Mouse (Mus musculus): Measurements from ENCODE around the gene Glod4. TPM values are rescaled to one million over a fixed set of nuclear protein-coding genes. Genes with fewer than 3 reads are reported as not detected.

The Glod4 gene
- polyA plus RNA-seq, 1 experiment: 55.2 TPM

- H3K79me2 ChIP-seq (ENCODE audit: control insufficient read depth, insufficient read depth): peaks cover 12% of the 10 kb centered on the region
- peak within 1 kb of the TSS; percentile 99 for H3K4me3 ChIP-seq
- H3K27me3 ChIP-seq (ENCODE audit: control insufficient read depth, insufficient read depth, insufficient read length): no peaks in the 10 kb centered on the region
- H3ac ChIP-seq (ENCODE audit: control insufficient read depth, insufficient read length): peak within 1 kb of the TSS; percentile 28
- no peaks in the 10 kb centered on the region for H3K36me3 ChIP-seq (ENCODE audit: control insufficient read depth, insufficient read depth)
- TF ChIP-seq POLR2A (IDR thresholded peaks at IDR 0.05; ENCODE audit: insufficient read length, low read depth): peak; percentile 52
- no peak for TF ChIP-seq TCF3 (IDR thresholded peaks at IDR 0.05; ENCODE audit: insufficient read length, low read depth)
- no peak for TF ChIP-seq POLR2AphosphoS2 (IDR thresholded peaks at IDR 0.05; ENCODE audit: insufficient read length, low read depth)
- peak within 1 kb of the TSS; percentile 91 for H3K4me2 ChIP-seq (ENCODE audit: low read depth)
Measured at GRCm38 (mm10) chr11:76179495-76180145, 63.9 kb downstream of the Glod4 start, which contains the start of the genes Vps53 and Fam57a. Gene Vps53, minus strand, starts transcription at chr11:76179647. Gene Fam57a, plus strand, starts transcription at chr11:76179671.

GRCm38 (mm10) chr11:76178726-76179494 lies 64.6 kb downstream of the Glod4 start:
- TF ChIP-seq MYOD1 (IDR thresholded peaks at IDR 0.05; ENCODE audit: control insufficient read depth in 1 of 3, insufficient read length in 2 of 3, low read depth in 2 of 3) (peak in 1 of 3 experiments; percentile 14), MAX (IDR thresholded peaks at IDR 0.05; ENCODE audit: low read depth) (no peak)
- peaks cover 12% of the 10 kb centered on the region for H3K79me2 ChIP-seq (ENCODE audit: control insufficient read depth, insufficient read depth)
- H3K36me3 ChIP-seq (ENCODE audit: control insufficient read depth, insufficient read depth): no peaks in the 10 kb centered on the region
- H3K4me3 ChIP-seq: peak overlapping the region; percentile 99
- peak overlapping the region; percentile 91 for H3K4me2 ChIP-seq (ENCODE audit: low read depth)
- peak overlapping the region; percentile 28 for H3ac ChIP-seq (ENCODE audit: control insufficient read depth, insufficient read length)
- no peaks in the 10 kb centered on the region for H3K27me3 ChIP-seq (ENCODE audit: control insufficient read depth, insufficient read depth, insufficient read length)

GRCm38 (mm10) chr11:76170207-76170606 lies 73.3 kb downstream of the Glod4 start:
- no peaks in the 10 kb centered on the region for H3K79me2 ChIP-seq (ENCODE audit: control insufficient read depth, insufficient read depth)
- TF ChIP-seq POLR2AphosphoS2 (IDR thresholded peaks at IDR 0.05; ENCODE audit: insufficient read length, low read depth): no peak
- no peak for TF ChIP-seq SRF (IDR thresholded peaks at IDR 0.05; ENCODE audit: control insufficient read depth, insufficient read length, low read depth)
- no peak for TF ChIP-seq USF1 (IDR thresholded peaks at IDR 0.05; ENCODE audit: low read depth)
- TF ChIP-seq MYOG (IDR thresholded peaks at IDR 0.05; ENCODE audit: control insufficient read depth in 1 of 3, insufficient read depth in 1 of 3, insufficient read length in 2 of 3, low read depth in 2 of 3): no peak
- no peak for TF ChIP-seq E2F4 (IDR thresholded peaks at IDR 0.05; ENCODE audit: insufficient read depth)
- no peak for TF ChIP-seq TCF12 (IDR thresholded peaks at IDR 0.05; ENCODE audit: insufficient read depth, poor library complexity, severe bottlenecking)
- TF ChIP-seq CEBPB (IDR thresholded peaks at IDR 0.05; ENCODE audit: insufficient read depth, poor library complexity, severe bottlenecking): no peak
- TF ChIP-seq MAX (IDR thresholded peaks at IDR 0.05; ENCODE audit: low read depth): no peak
- H3K27me3 ChIP-seq (ENCODE audit: control insufficient read depth, insufficient read depth, insufficient read length): no peaks in the 10 kb centered on the region
- no peak overlapping the region for H3K4me3 ChIP-seq
- H3K36me3 ChIP-seq (ENCODE audit: control insufficient read depth, insufficient read depth): peaks cover 10% of the 10 kb centered on the region
- H3ac ChIP-seq (ENCODE audit: control insufficient read depth, insufficient read length): no peak overlapping the region
- H3K4me2 ChIP-seq (ENCODE audit: low read depth): no peak overlapping the region

GRCm38 (mm10) chr11:76168976-76169375 lies 74.5 kb downstream of the Glod4 start:
- H3K36me3 ChIP-seq (ENCODE audit: control insufficient read depth, insufficient read depth): peaks cover 10% of the 10 kb centered on the region
- H3ac ChIP-seq (ENCODE audit: control insufficient read depth, insufficient read length): no peak overlapping the region
- H3K79me2 ChIP-seq (ENCODE audit: control insufficient read depth, insufficient read depth): no peaks in the 10 kb centered on the region
- H3K4me2 ChIP-seq (ENCODE audit: low read depth): no peak overlapping the region
- H3K27me3 ChIP-seq (ENCODE audit: control insufficient read depth, insufficient read depth, insufficient read length): no peaks in the 10 kb centered on the region
- TF ChIP-seq MYOD1 (IDR thresholded peaks at IDR 0.05; ENCODE audit: control insufficient read depth in 1 of 3, insufficient read length in 2 of 3, low read depth in 2 of 3) (no peak), TCF3 (IDR thresholded peaks at IDR 0.05; ENCODE audit: insufficient read length, low read depth) (no peak), MAX (IDR thresholded peaks at IDR 0.05; ENCODE audit: low read depth) (no peak), REST (IDR thresholded peaks at IDR 0.05; ENCODE audit: insufficient read depth, insufficient read length) (no peak), TCF12 (IDR thresholded peaks at IDR 0.05; ENCODE audit: insufficient read depth, poor library complexity, severe bottlenecking) (no peak), SRF (IDR thresholded peaks at IDR 0.05; ENCODE audit: control insufficient read depth, insufficient read length, low read depth) (no peak), CEBPB (IDR thresholded peaks at IDR 0.05; ENCODE audit: insufficient read depth, poor library complexity, severe bottlenecking) (no peak), POLR2A (IDR thresholded peaks at IDR 0.05; ENCODE audit: insufficient read length, low read depth) (no peak), USF1 (IDR thresholded peaks at IDR 0.05; ENCODE audit: low read depth) (no peak), E2F4 (IDR thresholded peaks at IDR 0.05; ENCODE audit: insufficient read depth) (no peak), MYOG (IDR thresholded peaks at IDR 0.05; ENCODE audit: control insufficient read depth in 1 of 3, insufficient read depth in 1 of 3, insufficient read length in 2 of 3, low read depth in 2 of 3) (no peak), POLR2AphosphoS2 (IDR thresholded peaks at IDR 0.05; ENCODE audit: insufficient read length, low read depth) (no peak)
- no peak overlapping the region for H3K4me3 ChIP-seq

GRCm38 (mm10) chr11:76167079-76167765 lies 76.3 kb downstream of the Glod4 start:
- no peak overlapping the region for H3K4me2 ChIP-seq (ENCODE audit: low read depth)
- H3ac ChIP-seq (ENCODE audit: control insufficient read depth, insufficient read length): no peak overlapping the region
- no peak overlapping the region for H3K4me3 ChIP-seq
- H3K79me2 ChIP-seq (ENCODE audit: control insufficient read depth, insufficient read depth): no peaks in the 10 kb centered on the region
- peaks cover 5% of the 10 kb centered on the region for H3K36me3 ChIP-seq (ENCODE audit: control insufficient read depth, insufficient read depth)
- H3K27me3 ChIP-seq (ENCODE audit: control insufficient read depth, insufficient read depth, insufficient read length): no peaks in the 10 kb centered on the region
- TF ChIP-seq MYOG (IDR thresholded peaks at IDR 0.05; ENCODE audit: control insufficient read depth in 1 of 3, insufficient read depth in 1 of 3, insufficient read length in 2 of 3, low read depth in 2 of 3): no peak
- TF ChIP-seq MAX (IDR thresholded peaks at IDR 0.05; ENCODE audit: low read depth): no peak
- TF ChIP-seq USF1 (IDR thresholded peaks at IDR 0.05; ENCODE audit: low read depth): no peak
- TF ChIP-seq MYOD1 (IDR thresholded peaks at IDR 0.05; ENCODE audit: control insufficient read depth in 1 of 3, insufficient read length in 2 of 3, low read depth in 2 of 3): no peak
- no peak for TF ChIP-seq REST (IDR thresholded peaks at IDR 0.05; ENCODE audit: insufficient read depth, insufficient read length)
- TF ChIP-seq SRF (IDR thresholded peaks at IDR 0.05; ENCODE audit: control insufficient read depth, insufficient read length, low read depth): no peak
- no peak for TF ChIP-seq TCF12 (IDR thresholded peaks at IDR 0.05; ENCODE audit: insufficient read depth, poor library complexity, severe bottlenecking)
- no peak for TF ChIP-seq TCF3 (IDR thresholded peaks at IDR 0.05; ENCODE audit: insufficient read length, low read depth)
- no peak for TF ChIP-seq POLR2AphosphoS2 (IDR thresholded peaks at IDR 0.05; ENCODE audit: insufficient read length, low read depth)
- no peak for TF ChIP-seq CEBPB (IDR thresholded peaks at IDR 0.05; ENCODE audit: insufficient read depth, poor library complexity, severe bottlenecking)
- no peak for TF ChIP-seq E2F4 (IDR thresholded peaks at IDR 0.05; ENCODE audit: insufficient read depth)

All from myocyte (in vitro differentiated cells).